Mouse (Mus musculus) heart, embryonic 15.5 days (tissue): ENCODE results near the gene Dgkq. TPM values are rescaled to one million over a fixed set of nuclear protein-coding genes. Genes with fewer than 3 reads are reported as not detected.

Experiments used
- ATAC-seq: fragments of 200-750 bp; cut with Nextera tagmentation; replicated peaks from 2 replicates; pipeline ENCODE4 v1.8.0; 2017; ENCODE audit warnings: low read depth, moderate TSS enrichment; ENCODE audit not compliant: insufficient number of reproducible peaks, insufficient read depth, low FRiP score
- H3K27ac ChIP-seq: fragments of 300-500 bp; sonication (generic); 2 replicates; pipeline ENCODE4 v1.5.1; 2015; ENCODE audit warnings: mild to moderate bottlenecking, inconsistent platforms
- H3K27me3 ChIP-seq: fragments of 300-500 bp; sonication (generic); 2 replicates; pipeline ENCODE4 v1.6.1; 2015; ENCODE audit warnings: inconsistent platforms
- H3K36me3 ChIP-seq: fragments of 300-500 bp; sonication (generic); 2 replicates; pipeline ENCODE4 v1.6.1; 2015; ENCODE audit warnings: mild to moderate bottlenecking, inconsistent platforms
- H3K4me1 ChIP-seq: fragments of 300-500 bp; sonication (generic); replicated peaks from 2 replicates; pipeline ENCODE4 v1.6.1; 2015; ENCODE audit warnings: inconsistent platforms
- H3K4me2 ChIP-seq: fragments of 300-500 bp; sonication (generic); 2 replicates; pipeline ENCODE4 v1.6.1; 2015; ENCODE audit warnings: inconsistent platforms, mild to moderate bottlenecking, moderate library complexity
- H3K4me3 ChIP-seq: fragments of 300-500 bp; sonication (generic); 2 replicates; pipeline ENCODE4 v1.5.1; 2015; ENCODE audit warnings: mild to moderate bottlenecking, inconsistent platforms
- H3K9ac ChIP-seq: fragments of 300-500 bp; sonication (generic); 2 replicates; pipeline ENCODE4 v1.6.1; 2015; ENCODE audit warnings: mild to moderate bottlenecking, inconsistent platforms
- H3K9me3 ChIP-seq: fragments of 300-500 bp; sonication (generic); replicated peaks from 2 replicates; pipeline ENCODE4 v1.6.1; 2016; ENCODE audit warnings: inconsistent platforms
- WGBS: fragments of 180-500 bp; shearing (Covaris S2); methylation state at CpG from one replicate; pipeline ENCODE4 v1.1.7; 2015; ENCODE audit warnings: mixed read lengths; 5-methylcytosine and 5-hydroxymethylcytosine counted together
- polyA plus RNA-seq: library from polyadenylated mRNA; unstranded; fragments of >200 nt; fragmentation: Nextera tagmentation; extraction: Ambion mirVana; gene quantifications from 2 replicates; pipeline ENCODE4 v1.2.1, GENCODE M21; 2015

Dgkq gene
- polyA plus RNA-seq, 1 experiment from 2014 or later: 6.7 TPM

DNA sequence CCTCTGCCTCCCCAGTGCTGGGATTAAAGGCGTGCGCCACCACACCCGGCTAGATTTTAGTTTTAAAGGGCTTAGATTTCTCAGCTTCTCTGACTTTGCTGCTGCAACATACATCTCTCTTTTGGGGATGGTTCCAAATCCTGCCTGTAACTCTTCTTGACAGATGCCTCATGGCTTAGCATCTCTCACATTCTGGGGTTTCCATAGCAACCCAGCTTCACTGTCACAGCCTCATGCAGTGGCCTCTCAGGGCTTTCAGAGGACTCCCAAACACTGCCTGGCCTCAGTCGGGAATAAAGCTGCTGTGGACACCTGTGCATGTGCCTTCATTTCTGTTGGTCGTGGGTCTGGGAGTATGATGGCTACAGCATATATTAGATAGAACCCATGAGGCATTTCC lies 19.6 kb upstream of the Dgkq start:
- no peaks in the 10 kb centered on the region for H3K36me3 ChIP-seq
- no peak overlapping the region for H3K9ac ChIP-seq
- no peak overlapping the region for H3K4me2 ChIP-seq
- H3K27me3 ChIP-seq: no peaks in the 10 kb centered on the region
- peaks cover 17% of the 10 kb centered on the region for H3K4me1 ChIP-seq
- no peak overlapping the region for H3K27ac ChIP-seq
- WGBS: 78% methylated on average over 5 of the region's 5 CpGs
- no peaks in the 10 kb centered on the region for H3K9me3 ChIP-seq
- ATAC-seq: no peak
- H3K4me3 ChIP-seq: no peak overlapping the region

DNA sequence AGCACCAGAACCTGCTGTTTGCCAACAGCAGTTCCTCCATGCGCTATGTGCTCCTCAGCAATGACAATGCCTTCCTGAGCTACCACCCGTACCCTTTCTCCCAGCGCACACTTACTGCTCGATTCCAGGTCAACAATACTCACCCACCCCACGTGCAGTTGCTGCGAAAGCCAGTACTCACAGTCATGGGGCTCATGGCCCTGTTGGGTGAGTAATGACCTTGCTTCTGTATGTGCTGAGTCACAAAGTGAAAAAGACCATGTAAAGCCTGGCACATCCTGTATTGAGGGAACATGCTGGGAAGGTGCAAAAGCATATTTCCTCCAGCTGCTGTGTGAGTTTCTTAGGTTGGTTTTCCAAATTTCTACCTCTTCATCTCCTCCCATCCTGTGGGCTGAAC lies 11.4 kb upstream of the Dgkq start:
- Histone ChIP-seq H3K4me2 (no peak overlapping the region), H3K27ac (no peak overlapping the region), H3K9me3 (no peaks in the 10 kb centered on the region), H3K9ac (no peak overlapping the region), H3K4me1 (peaks cover 14% of the 10 kb centered on the region), H3K4me3 (no peak overlapping the region), H3K27me3 (no peaks in the 10 kb centered on the region), H3K36me3 (no peaks in the 10 kb centered on the region)
- WGBS: 87% methylated on average over 6 of the region's 6 CpGs
- no peak for ATAC-seq

GRCm38 (mm10) chr5:108679909-108680308 lies 10.4 kb upstream of the Dgkq start:
- Histone ChIP-seq H3K9ac (no peak overlapping the region), H3K4me1 (peaks cover 14% of the 10 kb centered on the region), H3K9me3 (no peaks in the 10 kb centered on the region), H3K36me3 (no peaks in the 10 kb centered on the region), H3K4me2 (no peak overlapping the region), H3K27ac (no peak overlapping the region), H3K4me3 (no peak overlapping the region), H3K27me3 (no peaks in the 10 kb centered on the region)
- ATAC-seq: no peak
- 53% methylated on average over 3 of the region's 3 CpGs for WGBS

- WGBS: 88% methylated on average over 6 of the region's 6 CpGs
- no peak overlapping the region for H3K27ac ChIP-seq
Measured at GRCm38 (mm10) chr5:108678296-108678854, 8.9 kb upstream of the Dgkq start.

DNA sequence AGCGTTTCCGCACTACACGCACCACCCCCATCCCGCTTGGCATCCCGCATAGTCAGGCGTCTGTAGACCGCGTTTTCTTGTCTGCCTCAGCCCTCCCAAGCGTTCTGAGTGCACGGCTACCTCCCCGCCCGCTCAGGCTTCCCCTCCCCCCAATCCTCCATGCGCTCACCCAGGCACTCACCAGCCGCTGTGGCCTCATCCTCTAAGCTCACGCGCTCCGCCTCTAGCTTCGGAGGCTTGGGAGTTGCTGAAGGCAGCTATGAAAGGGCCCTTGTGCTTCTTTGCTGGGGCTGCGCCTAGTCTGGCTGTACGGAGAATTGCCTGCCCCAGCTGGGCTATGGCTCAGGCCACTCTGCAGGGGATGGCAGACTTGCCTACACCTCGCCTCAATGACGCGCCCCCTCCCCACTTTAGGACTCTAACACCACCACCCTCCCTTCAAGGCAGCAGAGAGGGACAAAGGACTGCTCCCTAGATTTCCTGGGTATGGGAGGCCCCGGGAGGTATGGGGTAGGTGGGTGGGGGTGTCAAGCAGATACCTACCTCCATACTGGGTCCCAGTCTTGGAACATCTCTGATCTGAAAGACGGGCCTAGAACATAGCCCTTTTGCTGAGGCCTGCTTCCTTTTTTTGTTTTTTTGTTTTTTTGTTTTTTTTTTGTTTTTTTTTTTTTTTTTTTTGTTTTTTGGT lies 8.3 kb upstream of the Dgkq start:
- ATAC-seq: peak; percentile 57
- Histone ChIP-seq H3K4me1 (peaks cover 14% of the 10 kb centered on the region), H3K27me3 (no peaks in the 10 kb centered on the region), H3K27ac (peak overlapping the region; percentile 65), H3K9me3 (no peaks in the 10 kb centered on the region), H3K4me3 (peak overlapping the region; percentile 44), H3K4me2 (peak overlapping the region; percentile 85), H3K9ac (peak overlapping the region; percentile 52), H3K36me3 (peaks cover 4% of the 10 kb centered on the region; the same call in 1 of the 2 replicates)
- WGBS: 6% methylated on average over 25 of the region's 25 CpGs

More at GRCm38 (mm10) chr5:108678296-108678854, 8.9 kb upstream of the Dgkq start:
- Histone ChIP-seq H3K9ac (no peak overlapping the region), H3K27me3 (no peaks in the 10 kb centered on the region), H3K4me3 (no peak overlapping the region), H3K9me3 (no peaks in the 10 kb centered on the region), H3K36me3 (no peaks in the 10 kb centered on the region), H3K4me1 (peaks cover 14% of the 10 kb centered on the region), H3K4me2 (no peak overlapping the region)
- ATAC-seq: no peak

DNA sequence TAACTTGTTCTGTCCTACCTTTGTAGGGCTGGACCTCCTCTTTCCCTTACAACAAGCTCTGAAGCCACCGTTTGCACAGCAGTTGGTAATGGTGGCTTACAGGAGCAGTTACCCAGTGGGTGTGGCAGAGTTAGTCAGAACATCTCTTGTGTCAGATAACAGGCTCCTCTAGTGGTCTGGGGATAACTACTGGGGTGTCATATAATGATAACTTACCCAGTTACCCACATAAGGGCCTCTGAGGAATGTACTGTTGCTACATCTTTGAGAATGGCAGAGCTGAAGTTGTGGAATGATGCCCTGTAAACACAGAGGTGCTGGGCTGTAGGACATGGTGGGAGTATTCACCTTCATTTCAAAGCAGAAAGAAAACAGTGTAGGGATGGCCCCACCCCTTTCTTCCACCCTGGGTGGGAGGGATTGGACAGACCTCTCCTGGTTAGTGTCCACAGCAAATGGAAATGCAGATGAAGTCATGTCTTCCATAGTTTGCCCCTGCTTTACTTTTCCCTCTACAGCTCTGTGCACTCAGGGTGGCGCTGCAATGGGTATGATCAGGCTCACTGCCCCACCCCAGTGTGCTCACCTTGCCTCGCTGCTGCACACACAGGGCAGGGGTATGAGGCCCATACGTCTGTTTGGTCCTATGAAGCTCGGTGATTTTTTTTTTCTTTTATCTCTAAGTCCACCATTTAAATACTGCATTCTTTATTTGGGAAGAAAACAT lies 7.5 kb upstream of the Dgkq start:
- 16% methylated on average over 5 of the region's 5 CpGs for WGBS
- Histone ChIP-seq H3K4me3 (peak overlapping the region; percentile 44), H3K9me3 (no peaks in the 10 kb centered on the region), H3K27ac (peak overlapping the region; percentile 65), H3K36me3 (peaks cover 12% of the 10 kb centered on the region), H3K4me1 (peaks cover 14% of the 10 kb centered on the region), H3K9ac (peak overlapping the region; percentile 52), H3K4me2 (peak overlapping the region; percentile 85), H3K27me3 (no peaks in the 10 kb centered on the region)
- peak; percentile 37; the same call in 1 of the 2 replicates for ATAC-seq

DNA sequence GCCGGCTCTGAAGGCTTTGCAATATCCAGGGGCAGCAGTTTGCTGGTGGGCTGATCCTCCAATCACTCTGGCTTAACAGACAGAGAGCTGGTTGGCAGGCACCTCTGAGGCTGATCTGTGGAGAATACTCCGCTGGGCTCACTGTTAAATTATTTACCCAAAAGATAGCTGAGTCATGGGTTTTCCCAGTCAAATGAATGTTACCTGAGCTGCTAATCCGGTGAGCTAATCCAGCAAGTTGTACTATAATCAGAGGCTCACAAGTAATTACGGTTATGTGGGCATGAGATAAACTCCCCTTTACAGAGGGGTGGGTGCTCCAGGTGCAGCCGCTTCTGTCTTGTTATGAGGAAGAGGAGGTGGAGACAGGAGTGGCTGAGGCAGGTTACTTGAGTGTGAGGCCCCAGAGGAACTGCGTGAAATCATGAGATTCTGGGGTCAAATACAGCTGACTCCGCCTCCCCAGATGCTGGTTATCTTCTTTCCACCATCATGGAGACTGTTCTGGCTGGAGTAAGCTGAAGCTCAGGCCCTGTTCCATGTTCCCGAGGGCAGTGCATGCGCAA lies 5.9 kb upstream of the Dgkq start, which contains the start of gene Slc26a1:
Gene Slc26a1 (minus strand): TSS at position 319 of the 566 bp plus-strand sequence.
- Histone ChIP-seq H3K27ac (no peak within 1 kb of the TSS), H3K4me3 (no peak within 1 kb of the TSS), H3K4me1 (peaks cover 18% of the 10 kb centered on the region), H3K27me3 (no peaks in the 10 kb centered on the region), H3K4me2 (no peak within 1 kb of the TSS), H3K9me3 (no peaks in the 10 kb centered on the region), H3K36me3 (peaks cover 18% of the 10 kb centered on the region), H3K9ac (no peak within 1 kb of the TSS)
- WGBS: 74% methylated on average over 9 of the region's 9 CpGs
- ATAC-seq: no peak

DNA sequence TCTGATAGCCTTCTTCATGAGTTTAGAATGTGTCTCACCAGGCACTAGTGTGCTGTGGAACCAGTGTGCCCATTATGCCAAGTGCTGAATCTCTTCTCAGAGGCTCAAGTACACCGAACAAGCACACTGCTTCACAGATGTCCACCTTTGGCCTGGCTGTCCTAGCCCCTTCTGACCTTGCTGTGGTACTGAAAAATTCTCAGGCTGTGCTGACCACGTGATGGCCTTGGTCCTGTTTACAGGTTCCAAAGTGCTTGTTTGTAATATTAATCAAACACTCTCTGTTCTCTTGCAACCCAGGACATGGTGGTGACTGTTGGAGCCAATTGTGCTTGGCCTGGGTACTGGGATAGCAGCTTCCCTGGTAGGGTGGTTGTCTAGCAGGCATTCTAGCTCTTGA lies 5.2 kb upstream of the Dgkq start:
- H3K9ac ChIP-seq: no peak overlapping the region
- H3K4me1 ChIP-seq: peaks cover 25% of the 10 kb centered on the region
- H3K27ac ChIP-seq: no peak overlapping the region
- no peaks in the 10 kb centered on the region for H3K9me3 ChIP-seq
- no peak for ATAC-seq
- no peaks in the 10 kb centered on the region for H3K27me3 ChIP-seq
- peaks cover 18% of the 10 kb centered on the region for H3K36me3 ChIP-seq
- no peak overlapping the region for H3K4me2 ChIP-seq
- H3K4me3 ChIP-seq: no peak overlapping the region
- 84% methylated on average over 2 of the region's 2 CpGs for WGBS

DNA sequence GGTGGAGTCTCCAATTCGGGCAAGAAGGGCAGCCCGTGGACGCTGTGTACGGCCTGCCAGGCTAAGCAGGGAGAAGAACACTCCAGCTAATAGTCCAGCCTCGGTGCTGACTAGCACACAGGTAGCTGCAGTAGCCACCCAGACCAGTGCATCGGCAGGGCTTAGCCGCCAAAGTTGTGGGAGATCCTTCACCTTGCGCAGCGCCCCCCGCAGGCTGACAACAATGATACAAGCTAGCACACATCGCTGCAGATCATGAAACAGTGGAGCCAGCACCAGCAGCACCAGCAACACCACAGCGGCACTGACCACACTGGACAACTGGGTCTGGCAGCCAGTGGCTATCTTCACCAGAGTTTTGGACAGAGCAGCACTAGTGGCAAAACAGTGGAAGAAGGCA lies 2.3 kb upstream of the Dgkq start:
- H3K4me1 ChIP-seq: peaks cover 19% of the 10 kb centered on the region
- 89% methylated on average over 12 of the region's 12 CpGs for WGBS
- no peak for ATAC-seq
- no peak overlapping the region for H3K27ac ChIP-seq
- no peak overlapping the region for H3K4me2 ChIP-seq
- no peak overlapping the region for H3K9ac ChIP-seq
- H3K9me3 ChIP-seq: no peaks in the 10 kb centered on the region
- peaks cover 18% of the 10 kb centered on the region for H3K36me3 ChIP-seq
- no peak overlapping the region for H3K4me3 ChIP-seq
- H3K27me3 ChIP-seq: no peaks in the 10 kb centered on the region

DNA sequence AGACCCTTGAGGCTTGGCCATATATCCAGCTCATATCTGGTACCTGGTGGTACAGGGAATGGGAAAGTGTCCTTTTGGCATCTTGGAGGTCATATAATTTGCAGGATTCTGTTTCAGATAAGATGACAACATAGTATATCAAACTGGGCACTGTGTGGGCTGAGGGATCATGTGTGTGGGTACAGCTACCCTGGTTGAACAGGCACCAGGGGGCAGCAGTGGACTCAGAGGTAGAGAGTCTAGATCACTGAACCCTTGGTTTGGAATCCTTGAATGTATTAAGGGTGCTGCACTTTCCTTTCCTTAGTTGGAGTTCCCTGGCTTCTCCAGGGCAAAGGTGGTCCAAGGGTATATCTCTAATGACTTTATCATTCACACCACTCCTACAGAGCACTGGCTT lies 1.3 kb upstream of the Dgkq start:
- H3K4me3 ChIP-seq: no peak overlapping the region
- no peaks in the 10 kb centered on the region for H3K27me3 ChIP-seq
- H3K9me3 ChIP-seq: no peaks in the 10 kb centered on the region
- H3K36me3 ChIP-seq: peaks cover 18% of the 10 kb centered on the region
- ATAC-seq: no peak
- H3K9ac ChIP-seq: no peak overlapping the region
- no peak overlapping the region for H3K27ac ChIP-seq
- H3K4me2 ChIP-seq: no peak overlapping the region; the same call in 1 of the 2 replicates
- peaks cover 17% of the 10 kb centered on the region for H3K4me1 ChIP-seq

DNA sequence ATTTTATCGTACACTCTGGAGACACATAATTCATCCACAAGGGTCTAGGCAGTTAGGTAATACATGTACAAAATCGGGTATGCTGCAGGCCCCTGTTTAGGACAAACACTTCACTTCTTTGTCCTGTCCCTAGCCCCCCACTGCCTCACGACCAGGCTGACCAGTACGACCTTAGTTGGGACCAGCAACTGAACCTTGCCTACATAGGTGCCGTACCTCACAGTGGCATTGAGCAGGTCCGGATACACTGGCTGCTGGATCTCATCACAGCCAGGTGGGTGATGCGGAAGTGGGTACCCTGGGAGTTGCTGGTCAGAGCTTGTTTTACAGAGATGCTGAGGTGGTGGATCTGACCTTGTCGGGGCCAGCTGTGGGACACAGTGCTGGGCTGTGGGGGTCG lies 514 bp upstream of the Dgkq start:
- H3K27ac ChIP-seq: peak overlapping the region; percentile 93
- no peak for ATAC-seq

More for the DNA sequence above, 514 bp upstream of the Dgkq start:
- peak overlapping the region; percentile 86 for H3K9ac ChIP-seq
- H3K4me1 ChIP-seq: peaks cover 17% of the 10 kb centered on the region
- no peaks in the 10 kb centered on the region for H3K9me3 ChIP-seq
- peak overlapping the region; percentile 71 for H3K4me3 ChIP-seq
- WGBS: 80% methylated on average over 9 of the region's 9 CpGs
- peaks cover 18% of the 10 kb centered on the region for H3K36me3 ChIP-seq
- H3K4me2 ChIP-seq: peak overlapping the region; percentile 90
- peaks cover 2% of the 10 kb centered on the region; the same call in 1 of the 2 replicates for H3K27me3 ChIP-seq
